Mouse (Mus musculus) kidney, adult 2 months (tissue): ENCODE results near the gene Igflr1.

ENCODE experiments used
- CTCF ChIP-seq: fragments of 200-500 bp; conservative IDR thresholded peaks from 2 replicates; pipeline ENCODE4 v1.5.1; 2011; ENCODE audit warnings: low read depth, mild to moderate bottlenecking, control low read depth, low read length, moderate library complexity, mixed read lengths; ENCODE audit not compliant: insufficient read depth, insufficient read length
- POLR2A ChIP-seq: fragments of 200-500 bp; IDR thresholded peaks from one replicate; pipeline ENCODE4 v1.6.1; 2011; ENCODE audit warnings: low read depth, low read length, control low read depth

DNA sequence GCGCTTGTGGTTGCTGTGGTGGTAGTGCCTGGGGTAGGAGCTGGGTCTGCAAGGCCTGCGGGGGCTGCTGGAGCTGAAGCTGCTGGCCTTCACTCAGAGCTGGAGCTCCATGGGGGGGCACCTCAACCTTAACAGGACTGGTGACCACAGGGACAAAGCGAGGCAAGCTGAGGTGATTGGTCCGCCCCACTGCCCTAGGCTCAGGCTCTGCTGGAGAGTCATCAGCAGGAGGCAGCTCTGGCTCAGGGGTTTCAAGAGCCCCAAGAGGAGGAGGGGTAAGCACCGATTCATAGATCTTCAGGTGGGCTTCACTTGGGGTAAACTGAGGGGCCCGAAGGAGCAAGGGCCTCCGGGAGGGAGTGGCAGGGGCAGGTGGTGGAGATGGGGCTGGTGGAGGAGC, 19.9 kb downstream of the Igflr1 start:
- no peak for TF ChIP-seq CTCF
- no peak for TF ChIP-seq POLR2A
